Mouse (Mus musculus) 3134 (cell line): ENCODE measurements at regions not wholly inside any gene's neighbourhood (a gene's known extent, or its start where the extent isn't known, plus 50 kb on each side); places are given as distances from the start of the nearest gene placed in this dataset.
"Not testable (repeated sequence)": the region's sequence is repeated elsewhere in the genome, so short reads cannot be mapped to it uniquely, and the experiment has no call there.

Source experiments
- DNase-seq: peaks from one replicate; pipeline ENCODE4 v3.0.0-alpha.2; 2011; ENCODE audit warnings: low spot score; ENCODE audit not compliant: insufficient read length; ENCODE audit errors: extremely low read depth

DNA sequence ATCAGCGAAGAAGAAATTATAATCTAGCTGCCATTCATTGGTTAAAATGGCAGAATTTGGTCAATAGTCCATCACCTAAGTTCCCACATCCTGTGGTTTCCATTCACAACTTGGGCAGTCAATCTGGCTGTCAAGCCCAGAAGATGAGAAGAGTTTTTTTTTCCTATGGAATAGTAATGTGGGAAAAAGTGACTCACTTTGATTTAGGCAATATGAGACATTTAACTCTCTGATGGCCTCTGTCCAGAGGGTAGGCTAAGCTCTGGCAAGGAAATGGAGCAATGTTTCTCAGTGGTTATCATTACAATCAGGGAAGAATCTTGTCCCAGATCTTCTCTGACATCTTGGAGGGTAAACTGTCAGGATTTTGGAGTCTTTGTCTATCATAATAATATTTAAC lies 367.9 kb downstream of the Ets1 start:
- DNase-seq, result no peak

DNA sequence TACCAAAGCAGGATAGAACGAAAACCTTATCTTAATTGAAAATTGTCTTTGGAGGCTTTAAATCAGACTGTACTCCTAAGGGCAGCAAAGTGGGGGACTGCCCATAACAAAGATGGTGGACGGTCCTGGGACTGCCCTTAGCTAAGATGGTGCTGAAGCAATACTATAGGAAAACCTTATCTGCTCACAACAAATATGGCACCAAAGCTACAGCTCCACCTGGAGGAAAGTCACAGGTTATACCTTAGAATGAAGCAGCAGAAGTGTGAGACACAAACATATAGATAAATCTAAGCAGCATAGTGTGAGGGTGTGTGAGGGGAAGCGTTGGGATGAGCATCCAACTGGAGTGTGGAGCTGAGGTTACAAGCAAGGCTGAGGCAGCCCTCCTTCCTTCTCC lies 368.5 kb downstream of the Ets1 start:
- no peak for DNase-seq

DNA sequence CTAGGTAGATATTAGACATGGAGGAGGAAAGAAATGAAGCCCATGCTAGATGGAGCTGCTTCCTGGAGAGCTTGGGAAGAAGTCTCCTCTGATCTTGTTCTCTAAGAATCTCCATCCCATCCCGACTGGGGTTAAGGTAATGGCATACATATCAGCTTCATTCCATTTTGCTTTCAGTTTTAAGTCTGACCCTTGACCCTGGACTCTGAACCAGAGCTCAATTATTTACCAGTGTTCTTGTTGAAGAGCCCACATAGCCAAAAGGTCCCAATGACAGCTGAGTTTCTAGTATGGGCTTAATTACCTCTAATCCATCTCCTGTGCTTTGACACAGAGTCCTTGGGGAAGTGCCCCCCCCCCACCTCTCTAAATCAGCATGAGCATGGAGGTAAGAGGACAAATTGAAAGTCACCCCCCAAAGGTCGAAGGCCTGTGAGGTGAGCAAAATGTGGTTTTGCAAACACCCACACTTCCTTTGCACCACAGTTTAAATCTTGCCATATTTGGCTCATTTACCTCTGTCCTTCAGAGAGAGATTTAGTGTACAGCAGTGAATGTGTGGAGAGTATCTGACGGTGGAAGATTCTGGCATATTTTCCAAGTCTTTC lies 371.5 kb downstream of the Ets1 start:
- no peak for DNase-seq

DNA sequence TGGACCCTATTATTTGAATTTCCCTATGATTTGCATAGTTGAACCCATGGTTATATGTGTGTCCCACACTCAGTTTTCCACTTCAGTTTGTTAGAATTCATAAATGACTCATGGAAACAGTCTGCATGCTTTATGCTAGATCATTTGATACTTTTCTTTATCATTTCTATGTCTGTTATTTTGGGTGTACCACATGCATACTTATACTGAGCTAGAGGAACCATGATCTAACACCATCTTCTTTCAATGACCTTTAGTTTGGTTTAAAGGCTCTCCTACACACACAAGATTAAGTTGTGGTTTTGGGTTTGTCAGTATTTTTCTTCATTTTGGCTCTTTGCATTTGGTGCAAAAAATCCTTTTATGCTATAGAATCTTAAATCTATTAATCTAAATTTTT lies 375.2 kb downstream of the Ets1 start:
- DNase-seq, result no peak

DNA sequence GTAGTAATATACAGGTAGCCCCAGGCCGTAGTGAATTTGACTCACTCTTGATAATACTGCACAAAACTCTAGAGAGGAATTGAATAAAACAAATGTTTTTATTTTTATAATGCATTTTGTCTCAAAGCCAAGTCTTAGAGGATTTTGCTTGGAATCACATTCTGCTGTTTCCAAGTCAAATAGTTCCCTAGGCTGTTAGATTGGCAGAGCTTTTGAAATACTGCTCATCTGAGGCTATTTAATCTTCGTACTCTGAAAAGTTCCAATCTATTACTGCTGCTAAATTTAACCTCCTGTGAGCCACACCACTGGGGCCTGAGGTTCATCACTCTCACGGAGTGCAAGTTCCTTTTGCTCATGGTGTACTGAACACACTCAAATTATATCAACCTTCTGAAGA lies 399.4 kb downstream of the Ets1 start:
- DNase-seq, result no peak

DNA sequence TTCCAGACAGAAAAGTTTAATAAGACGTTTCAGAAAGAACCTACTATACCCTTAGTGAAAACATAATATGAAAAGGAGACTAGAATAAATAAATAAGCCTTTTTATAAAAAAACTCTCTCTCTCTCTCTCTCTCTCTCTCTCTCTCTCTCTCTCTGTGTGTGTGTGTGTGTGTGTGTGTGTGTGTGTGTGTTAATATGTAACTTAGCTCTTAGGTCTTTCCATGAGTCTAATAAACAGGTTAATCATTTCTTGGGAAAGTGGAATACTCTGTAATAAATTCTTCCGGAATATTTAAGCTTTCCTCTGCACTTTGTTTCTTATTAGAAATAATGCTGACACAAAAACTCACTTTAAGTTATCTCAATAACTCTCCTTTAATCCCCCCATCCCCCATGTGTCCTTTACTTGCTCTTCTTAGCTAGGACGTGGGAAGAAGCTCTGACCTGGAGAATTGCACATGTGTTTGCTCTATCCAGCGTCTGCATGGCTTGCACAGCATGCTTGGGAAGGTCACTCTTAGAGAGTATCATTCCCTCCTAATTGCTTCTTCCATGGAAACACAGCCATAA lies 403.3 kb downstream of the Ets1 start:
- no peak for DNase-seq

DNA sequence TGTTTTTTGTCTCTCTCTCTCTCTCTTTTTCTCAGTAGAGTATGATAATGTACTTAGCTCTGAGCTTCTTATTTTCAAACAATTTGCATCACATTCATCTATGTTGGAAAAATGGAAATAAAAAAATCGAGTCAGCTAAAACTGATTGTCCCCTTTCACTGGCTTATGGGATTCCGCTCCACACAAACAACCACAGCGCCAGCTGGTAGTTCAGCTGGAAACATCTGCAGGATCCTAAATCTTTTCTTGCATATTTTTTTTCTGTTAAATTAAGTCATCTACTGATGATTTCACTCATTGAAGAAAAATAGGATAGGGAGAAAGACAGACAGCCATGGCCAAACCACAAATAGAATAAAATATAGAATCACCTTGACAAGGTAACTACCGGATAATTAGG lies 414.8 kb downstream of the Ets1 start:
- no peak for DNase-seq

DNA sequence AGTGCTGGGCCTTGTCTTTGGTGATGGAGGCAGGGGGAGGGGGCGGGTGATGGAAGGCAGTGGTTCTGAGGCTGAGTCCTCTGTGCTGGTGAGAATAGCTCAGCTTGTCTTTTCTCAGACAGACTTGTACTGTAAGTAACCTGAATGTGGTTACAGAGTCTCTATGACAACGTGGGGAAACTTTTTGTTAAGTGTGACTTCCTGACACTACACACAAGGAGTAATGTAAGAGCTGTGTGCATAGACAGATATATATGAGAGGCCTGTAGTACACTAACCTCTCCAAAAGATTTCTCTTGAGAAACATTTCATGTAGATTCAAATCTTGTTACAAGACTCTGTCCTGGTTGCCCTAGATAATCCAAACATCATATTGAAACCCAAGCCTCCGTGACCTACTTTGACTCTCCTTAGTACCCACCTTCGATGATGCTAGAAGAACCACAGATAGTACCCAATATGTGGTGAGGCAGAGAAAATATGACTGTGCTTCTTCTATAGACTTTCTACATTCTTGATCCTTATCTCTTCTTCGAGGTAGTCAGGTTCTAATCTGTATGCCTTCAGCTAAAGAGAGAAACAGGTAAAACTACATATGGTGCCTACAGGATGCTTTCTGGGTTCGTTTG lies 424.7 kb downstream of the Ets1 start:
- no peak for DNase-seq

DNA sequence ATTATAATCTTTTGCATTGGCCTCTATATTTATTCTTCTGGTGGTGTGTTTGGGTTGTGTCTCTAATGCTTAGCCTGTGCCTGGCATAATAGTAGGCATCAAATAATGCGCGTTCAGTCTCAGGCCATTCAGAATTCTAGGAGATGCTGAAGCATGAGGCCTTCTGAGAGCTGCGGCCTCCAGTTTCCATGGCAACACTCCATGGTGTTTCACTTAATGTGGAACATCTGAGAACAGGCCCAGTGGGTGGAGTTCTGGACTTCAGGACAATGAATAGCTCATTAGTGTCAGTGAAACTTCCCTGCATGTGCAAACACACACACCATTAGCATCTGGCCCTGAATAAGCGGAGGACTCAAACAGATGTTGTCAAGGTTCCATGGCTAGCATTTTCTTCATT lies 426.5 kb downstream of the Ets1 start:
- DNase-seq, result no peak

DNA sequence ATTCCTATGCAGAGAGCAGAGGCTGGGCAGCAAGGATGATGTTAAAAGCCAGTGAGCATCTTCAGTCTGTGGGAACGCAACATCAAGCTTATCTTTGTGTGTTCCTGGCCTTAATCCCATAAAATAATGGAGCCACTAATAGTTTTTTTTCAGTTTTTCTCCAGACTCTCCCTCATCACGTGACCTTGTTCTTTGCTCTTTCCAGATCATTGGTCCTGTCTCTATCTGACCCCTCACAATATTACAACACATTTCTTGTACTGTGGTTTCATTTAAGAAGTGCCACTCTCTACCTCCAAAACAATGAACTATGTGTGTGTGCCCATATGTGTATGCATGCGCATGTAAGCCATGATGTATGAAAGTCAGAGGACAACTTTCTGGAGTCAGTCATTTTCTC lies 429.3 kb downstream of the Ets1 start:
- DNase-seq, result no peak

DNA sequence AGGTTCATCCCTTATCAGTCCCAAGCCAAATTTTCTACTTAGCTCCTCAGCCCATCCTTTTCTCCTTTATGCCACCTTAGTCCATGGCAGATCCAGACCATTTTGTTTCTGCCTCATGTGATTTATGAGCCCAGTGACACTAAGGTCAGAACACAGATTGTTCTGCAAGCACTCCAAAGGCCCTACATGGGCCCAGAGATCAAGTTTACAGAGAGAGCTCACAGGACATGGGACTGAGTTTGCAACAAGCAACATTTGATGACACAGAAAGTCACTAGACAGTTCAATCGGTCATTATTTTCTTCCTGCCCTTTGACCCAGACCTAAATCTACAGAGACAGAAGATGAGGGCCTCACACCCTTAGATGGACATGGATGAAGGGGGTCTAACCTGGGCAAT lies 431.5 kb downstream of the Ets1 start:
- no peak for DNase-seq

DNA sequence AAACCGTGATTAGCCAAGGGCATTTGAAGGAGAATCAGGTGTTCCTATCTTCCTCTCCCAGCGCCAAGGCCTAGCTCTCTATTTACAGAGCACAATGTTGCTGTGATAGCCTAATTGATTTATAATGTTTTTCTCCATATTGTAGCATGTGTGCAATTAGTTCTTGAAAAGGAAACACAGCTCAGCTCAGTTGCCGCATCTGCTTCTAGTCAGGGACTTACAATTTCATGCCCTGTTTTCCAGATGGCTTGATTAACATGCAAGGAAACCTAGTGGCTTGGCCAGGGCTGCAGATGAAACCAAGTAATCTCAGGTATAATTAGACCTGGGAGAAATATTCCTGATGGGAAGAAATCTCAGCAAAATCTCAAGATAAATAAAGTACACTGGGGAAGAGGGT lies 434.1 kb downstream of the Ets1 start:
- no peak for DNase-seq

DNA sequence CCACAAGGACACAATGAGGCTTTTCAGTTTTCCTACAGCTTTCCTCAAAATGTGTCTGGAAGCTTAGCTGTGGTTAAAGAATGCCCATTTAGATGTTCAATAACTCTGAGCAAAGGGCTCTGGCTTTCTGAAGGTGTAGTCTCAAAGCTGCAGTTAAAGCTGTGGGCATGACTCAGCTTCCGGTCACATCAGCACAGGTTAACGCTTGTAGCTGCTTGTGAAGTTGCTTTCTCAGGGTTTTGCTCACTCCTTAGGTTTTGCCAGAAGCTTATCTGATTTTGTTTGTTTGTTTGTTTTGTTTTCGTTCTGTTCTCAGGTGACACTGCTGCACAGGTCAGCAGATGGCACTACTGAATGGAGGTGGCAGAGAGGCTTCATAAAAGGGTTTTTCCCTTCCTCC lies 444.2 kb downstream of the Ets1 start:
- no peak for DNase-seq

DNA sequence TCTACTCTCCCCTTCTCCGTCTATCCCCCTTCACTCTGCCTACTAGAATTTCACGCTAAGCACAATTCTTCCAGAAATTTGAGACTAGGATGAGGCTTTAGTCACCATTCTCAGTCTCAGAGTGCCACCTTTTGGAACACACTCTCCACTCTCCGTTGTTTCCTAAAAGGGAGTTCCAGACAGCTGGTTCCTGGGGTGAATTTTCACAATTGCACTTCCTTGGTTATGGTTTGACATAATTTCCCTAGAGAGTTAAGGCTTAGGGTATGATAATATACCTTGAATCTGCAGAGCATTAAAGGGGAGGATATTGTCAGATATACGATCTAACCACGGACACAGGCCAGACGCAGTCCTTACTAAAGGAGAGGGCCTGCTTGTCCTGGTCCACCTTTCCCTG lies 444.8 kb downstream of the Ets1 start:
- DNase-seq, result no peak

DNA sequence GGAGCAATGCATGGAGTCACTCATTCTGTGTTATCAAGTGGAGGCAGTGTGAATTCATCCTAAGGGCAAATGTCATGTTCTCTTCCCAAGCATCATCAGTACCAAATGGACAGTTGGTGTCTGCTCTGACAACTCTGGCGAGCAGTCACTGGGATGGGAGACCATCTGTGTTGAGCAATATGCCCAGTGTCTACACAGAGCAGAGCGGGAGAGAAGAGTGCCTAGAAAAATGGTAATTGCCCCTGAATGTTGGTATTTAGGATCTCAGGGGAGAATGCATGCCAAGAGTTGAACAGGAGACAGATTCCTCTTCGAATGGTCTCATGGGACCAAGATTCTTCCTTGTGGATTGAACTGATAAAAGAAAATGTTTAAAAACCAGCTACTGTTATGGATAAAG lies 454.0 kb downstream of the Ets1 start:
- DNase-seq, result no peak

DNA sequence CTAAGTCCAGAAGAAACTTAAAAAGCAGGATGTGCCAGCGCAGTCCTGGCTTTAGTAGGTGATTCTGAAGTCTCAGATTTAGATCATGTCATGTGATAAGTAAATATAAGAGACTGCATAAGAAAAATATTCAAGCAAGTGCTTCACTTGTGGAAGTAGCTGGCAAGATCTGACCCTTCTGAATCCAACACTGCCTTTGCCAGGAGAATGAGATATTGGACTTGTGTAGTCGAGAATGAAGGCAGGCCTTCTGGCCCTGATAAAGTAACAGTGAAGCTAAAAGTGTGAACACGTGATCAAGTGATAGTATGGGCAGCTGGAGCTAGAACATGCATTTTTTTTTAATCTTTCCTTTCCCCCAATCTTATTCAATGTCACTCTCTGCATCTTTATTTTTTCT lies 455.6 kb downstream of the Ets1 start:
- DNase-seq, result no peak

DNA sequence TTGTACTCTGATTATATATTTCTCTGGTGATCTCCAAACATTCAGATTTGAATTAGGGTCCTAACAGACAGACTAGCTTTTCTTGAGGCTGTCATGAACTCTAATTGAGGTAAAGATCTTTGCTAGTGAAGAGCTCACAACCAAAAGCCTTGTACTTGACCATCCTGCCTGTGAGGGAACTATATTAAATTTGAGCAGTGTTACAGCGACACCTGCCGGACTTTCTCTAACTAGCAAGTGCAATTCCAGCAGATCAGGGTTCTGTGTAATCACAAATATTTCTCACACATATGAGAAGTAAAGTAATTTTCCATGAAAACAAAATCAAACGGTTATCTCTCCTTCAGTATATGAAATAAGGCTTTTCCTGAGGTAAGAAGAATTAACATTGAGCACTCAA lies 459.6 kb downstream of the Ets1 start:
- no peak for DNase-seq

DNA sequence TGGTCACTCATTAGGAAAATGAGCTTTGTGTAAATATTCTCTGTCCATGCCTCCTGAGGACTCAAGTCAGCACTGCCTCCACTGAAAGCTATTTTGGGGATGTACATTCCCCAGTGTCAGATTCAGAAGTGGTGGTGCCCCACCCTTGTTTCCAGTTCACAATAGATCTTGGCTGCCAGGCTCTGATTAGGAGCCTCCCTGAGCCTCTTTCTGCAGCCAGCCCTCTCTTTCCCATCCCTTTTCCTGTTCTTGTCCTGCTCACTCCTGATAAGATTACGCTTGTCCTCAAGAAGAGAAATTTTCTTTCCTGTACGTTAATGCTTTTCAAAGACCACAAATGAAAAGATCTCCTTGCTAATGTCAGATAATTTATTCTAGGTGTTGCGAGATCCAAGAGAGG lies 465.2 kb downstream of the Ets1 start:
- no peak for DNase-seq

DNA sequence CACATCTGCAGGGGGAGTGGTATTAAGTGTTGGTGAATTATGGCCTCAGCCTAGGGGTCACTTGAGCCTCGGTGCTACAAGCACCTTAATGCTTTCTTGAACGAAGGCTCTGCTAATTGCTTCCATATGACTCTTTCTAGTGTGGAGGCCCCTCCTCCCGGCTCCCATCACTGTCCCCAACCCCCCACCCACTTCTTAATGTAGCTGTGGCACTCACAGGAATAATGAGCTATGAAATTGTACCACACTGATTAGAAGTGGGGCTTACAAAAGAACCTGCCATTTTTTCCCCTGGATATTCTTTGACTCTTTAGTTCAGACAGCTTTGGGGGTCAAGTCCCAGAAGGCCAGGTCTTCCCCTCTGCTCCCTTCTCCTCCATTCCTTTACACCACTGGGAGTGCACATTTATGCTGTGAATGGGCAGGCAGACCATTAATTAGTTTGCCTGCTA lies 468.6 kb downstream of the Ets1 start:
- DNase-seq, result no peak

DNA sequence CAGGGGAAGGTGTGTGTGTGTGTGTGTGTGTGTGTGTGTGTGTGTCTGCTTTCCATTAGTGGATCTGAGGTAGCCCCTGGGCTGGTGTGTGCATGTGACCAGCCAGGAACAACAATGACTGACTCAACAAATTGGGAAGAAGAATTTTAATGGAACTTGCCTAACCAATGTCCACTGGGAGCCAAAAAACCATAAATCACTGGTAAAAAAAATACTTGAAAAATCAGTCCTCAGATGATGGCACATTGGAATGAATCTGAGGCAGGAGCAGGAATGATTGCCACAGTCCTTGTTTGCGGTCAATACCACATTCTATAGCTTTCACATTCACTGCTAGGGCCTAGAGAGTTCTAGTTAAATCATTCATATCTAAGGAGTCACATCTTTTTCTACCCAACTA lies 487.8 kb downstream of the Ets1 start:
- DNase-seq, result no peak

DNA sequence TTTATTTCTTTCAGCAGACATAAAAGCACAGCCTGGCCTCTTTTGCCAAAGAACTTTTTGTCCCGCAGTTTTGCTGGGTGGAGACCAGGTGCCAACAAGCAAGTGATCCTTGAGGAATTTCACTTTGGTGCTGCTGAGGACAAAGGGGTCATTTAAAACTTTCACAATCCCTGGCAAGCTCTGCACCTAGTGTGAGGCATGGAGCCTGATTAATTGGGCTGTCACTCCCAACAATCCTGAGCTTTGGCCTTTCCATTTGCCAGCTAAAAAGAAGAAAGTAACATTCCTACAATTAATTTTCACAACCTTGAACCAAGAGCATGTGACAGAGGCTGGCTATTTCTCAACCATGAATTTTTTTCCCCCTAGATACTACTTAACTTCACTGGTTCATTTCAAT lies 516.2 kb downstream of the Ets1 start:
- no peak for DNase-seq

DNA sequence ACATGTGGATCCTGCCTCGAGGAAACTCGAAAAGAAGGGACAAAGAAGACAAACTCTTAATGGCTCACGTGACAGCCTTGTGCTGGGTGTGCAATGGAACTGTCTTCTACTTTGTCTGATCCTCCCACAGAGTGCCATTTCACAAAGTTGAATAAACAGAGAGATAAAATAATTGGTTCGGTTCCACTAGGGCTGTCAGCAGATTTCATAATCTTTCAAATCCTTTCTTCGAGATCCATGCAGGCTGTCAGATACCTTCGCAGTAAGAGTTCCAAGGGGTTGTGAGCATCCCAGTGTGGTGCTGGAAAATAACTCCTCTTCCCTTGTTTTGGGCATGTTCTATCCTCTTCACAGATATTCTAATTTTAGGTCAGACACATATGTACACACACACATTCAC lies 532.1 kb downstream of the Ets1 start:
- no peak for DNase-seq

DNA sequence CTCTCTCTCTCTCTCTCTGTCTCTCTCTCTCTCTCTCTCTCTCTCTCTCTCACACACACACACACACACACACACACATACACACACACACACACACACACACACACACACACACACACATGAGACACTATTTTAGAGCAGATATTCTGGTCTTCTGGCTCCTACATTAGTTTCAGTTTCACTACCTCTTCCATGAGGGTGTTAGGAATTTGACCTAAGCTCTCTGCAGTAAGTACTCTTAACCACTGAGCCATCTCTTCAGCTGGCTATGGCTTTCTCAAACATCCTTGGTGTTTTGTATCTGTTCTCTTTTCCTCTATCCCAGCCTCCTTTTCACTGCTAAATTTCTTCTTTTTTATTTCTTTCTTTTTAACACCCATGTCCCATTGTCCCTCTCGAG lies 533.1 kb downstream of the Ets1 start:
- DNase-seq, result not testable (repeated sequence)
